Mouse (Mus musculus) heart, adult 2 months (tissue): ENCODE results near the gene Plscr3. TPM values are rescaled to one million over a fixed set of nuclear protein-coding genes. Genes with fewer than 3 reads are reported as not detected.
A peak's percentile ranks its signal among the peaks of the same experiment; 100 is the strongest.

Experiments
- DNase-seq, 2 experiments: peaks; one replicate each; pipeline ENCODE4 v3.0.0; 2021
- H3K27ac ChIP-seq: fragments of 200-600 bp; 2 replicates; pipeline ENCODE4 v1.8.1; 2022
- H3K27me3 ChIP-seq: fragments of 200-500 bp; 2 replicates; pipeline ENCODE4 v1.6.1; 2012; ENCODE audit warnings: mild to moderate bottlenecking, low read length, inconsistent platforms, mixed read lengths; ENCODE audit not compliant: control insufficient read depth, insufficient read depth
- H3K36me3 ChIP-seq: fragments of 200-500 bp; 2 replicates; pipeline ENCODE4 v1.6.1; 2012; ENCODE audit warnings: low read length, inconsistent platforms; ENCODE audit not compliant: control insufficient read depth, insufficient read depth
- H3K4me1 ChIP-seq: fragments of 200-500 bp; 2 replicates; pipeline ENCODE4 v1.6.1; 2011; ENCODE audit warnings: low read length; ENCODE audit not compliant: control insufficient read depth, insufficient read depth
- H3K4me3 ChIP-seq: fragments of 200-600 bp; 2 replicates; pipeline ENCODE4 v1.8.1; 2022
- H3K79me2 ChIP-seq: fragments of 200-500 bp; replicated peaks from 2 replicates; pipeline ENCODE4 v1.6.1; 2012; ENCODE audit warnings: mild to moderate bottlenecking, inconsistent platforms, low read length, moderate library complexity, mixed read lengths; ENCODE audit not compliant: control insufficient read depth, insufficient read depth
- H3K9ac ChIP-seq: fragments of 200-500 bp; 2 replicates; pipeline ENCODE4 v1.6.1; 2012; ENCODE audit warnings: low read depth, mild to moderate bottlenecking, control low read depth, inconsistent platforms, low read length, mixed read lengths
- CTCF ChIP-seq: fragments of 200-600 bp; IDR thresholded peaks from 2 replicates; pipeline ENCODE4 v1.8.1; 2022; ENCODE audit warnings: antibody characterized with exemption, mild to moderate bottlenecking, moderate library complexity
- EP300 ChIP-seq: fragments of 200-500 bp; IDR thresholded peaks from 2 replicates; pipeline ENCODE4 v1.6.1; 2011; ENCODE audit warnings: low read depth, low read length, control low read depth; ENCODE audit not compliant: insufficient read depth
- POLR2A ChIP-seq: fragments of 200-500 bp; IDR thresholded peaks from 2 replicates; pipeline ENCODE4 v1.6.1; 2011; ENCODE audit warnings: mild to moderate bottlenecking, low read depth, low read length, control low read depth; ENCODE audit not compliant: insufficient read depth
- WGBS: fragments of 180-500 bp; shearing (Covaris S2); methylation state at CpG from one replicate; pipeline ENCODE4 v1.1.7; 2018; 5-methylcytosine and 5-hydroxymethylcytosine counted together
- intact Hi-C: fragments of 180-260 bp; cut with DNase I; formaldehyde crosslinking; loops from one replicate; pipeline ENCODE4 v1.15.1; 2025
- polyA plus RNA-seq: library from polyadenylated mRNA; depleted of rRNA; stranded (reverse); fragments of >200 nt; gene quantifications from 2 replicates; pipeline ENCODE4 v1.2.3, GENCODE M21; 2012
- total RNA-seq, 2 experiments: library from RNA; stranded (reverse); gene quantifications; 2 replicates each; pipeline ENCODE4 v1.2.3; 2021

Gene Plscr3
- total and polyA plus RNA-seq, 3 experiments = 21.2 to 48.3 (median 22.4) TPM

GRCm38 (mm10) chr11:69884240-69884639, 38.1 kb downstream of the Plscr3 start:
- peak overlapping the region; percentile 67 for H3K27ac ChIP-seq

DNA sequence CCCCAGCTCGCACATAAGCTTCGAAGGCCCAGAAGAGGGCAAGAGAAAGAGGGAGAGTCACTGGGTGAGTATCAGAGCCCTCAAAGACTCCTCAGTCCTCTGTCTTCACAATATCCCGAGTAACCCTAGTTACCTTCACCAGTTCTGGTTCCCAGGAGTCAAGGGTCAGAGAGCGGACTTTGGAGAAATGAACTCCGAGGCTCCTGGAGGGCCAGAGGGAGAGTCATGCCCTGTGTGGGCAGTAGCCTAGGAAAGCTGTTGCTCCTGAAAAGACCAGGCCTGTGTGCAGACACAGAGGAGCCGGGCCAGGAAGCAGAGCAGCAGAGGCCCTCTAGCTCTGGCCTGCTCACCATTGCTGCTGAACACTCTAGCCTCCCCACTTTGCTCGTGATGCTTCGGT, 38.5 kb downstream of the Plscr3 start:
- H3K27me3 ChIP-seq = no peaks in the 10 kb centered on the region
- H3K4me1 ChIP-seq = peaks cover 5% of the 10 kb centered on the region
- H3K27ac ChIP-seq = peak overlapping the region; percentile 67
- intact Hi-C loops = no loop called here
- no peaks in the 10 kb centered on the region for H3K36me3 ChIP-seq
- no peaks in the 10 kb centered on the region for H3K79me2 ChIP-seq
- peak overlapping the region; percentile 28; the same call in 1 of the 2 replicates for H3K4me3 ChIP-seq
- WGBS = 57% methylated on average over 8 of the region's 8 CpGs
- TF ChIP-seq POLR2A = no peak
- H3K9ac ChIP-seq = peak overlapping the region; percentile 44
- DNase-seq = no peak

More at GRCm38 (mm10) chr11:69884240-69884639, 38.1 kb downstream of the Plscr3 start:
- H3K79me2 ChIP-seq = no peaks in the 10 kb centered on the region
- peak overlapping the region; percentile 28; the same call in 1 of the 2 replicates for H3K4me3 ChIP-seq
- peak overlapping the region; percentile 44 for H3K9ac ChIP-seq
- intact Hi-C loops = no loop called here
- no peaks in the 10 kb centered on the region for H3K36me3 ChIP-seq
- peak in 1 of 2 experiments; percentile 11 for DNase-seq
- 41% methylated on average over 9 of the region's 9 CpGs for WGBS
- no peaks in the 10 kb centered on the region for H3K27me3 ChIP-seq
- H3K4me1 ChIP-seq = peaks cover 5% of the 10 kb centered on the region
- TF ChIP-seq EP300 (no peak), POLR2A (0 out of 2 replicates have a peak, but pooled peaks have one; percentile 27), CTCF (no peak)

DNA sequence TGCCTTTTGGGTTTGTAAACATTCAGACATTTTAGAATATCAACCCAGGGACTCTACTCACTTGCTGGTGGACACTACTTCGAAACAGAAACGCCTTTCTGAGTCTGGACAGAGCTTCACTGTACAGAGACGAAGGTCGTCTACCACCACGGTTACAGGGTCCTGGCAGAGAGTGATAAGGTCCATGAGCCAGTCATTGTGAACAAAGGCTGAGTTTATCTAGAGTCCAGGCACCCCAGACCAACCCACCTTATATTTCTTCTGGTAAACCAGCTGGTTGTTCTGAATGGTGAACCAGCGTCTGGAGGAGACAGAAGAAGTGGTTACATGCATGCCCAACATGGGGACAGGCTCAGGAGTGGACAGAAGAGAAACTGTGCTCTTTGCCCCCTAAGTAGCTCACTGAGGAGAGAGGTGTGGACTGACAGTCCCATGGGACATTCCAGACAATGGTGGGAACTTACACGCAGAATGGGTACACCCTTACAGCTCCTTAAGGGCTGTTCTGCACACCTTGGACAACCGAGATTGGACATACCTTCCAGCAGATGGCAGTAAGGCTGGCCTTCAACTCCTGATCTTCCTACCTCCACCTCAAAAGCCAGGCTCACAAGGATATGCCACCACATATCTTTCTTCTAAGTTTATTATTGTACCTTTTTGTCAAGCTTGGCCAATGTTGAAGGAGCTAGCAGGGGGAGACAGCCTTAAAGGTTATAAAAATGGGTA, 40.9 kb downstream of the Plscr3 start:
- no peaks in the 10 kb centered on the region for H3K79me2 ChIP-seq
- H3K4me3 ChIP-seq = no peak overlapping the region
- no peaks in the 10 kb centered on the region for H3K27me3 ChIP-seq
- H3K4me1 ChIP-seq = peaks cover 3% of the 10 kb centered on the region
- H3K27ac ChIP-seq = peak overlapping the region; percentile 6; the same call in 1 of the 2 replicates
- 44% methylated on average over 8 of the region's 8 CpGs for WGBS
- 0 out of 2 replicates have a peak, but pooled peaks have one; percentile 29 for TF ChIP-seq EP300
- no peak for TF ChIP-seq POLR2A
- peak; percentile 72 for TF ChIP-seq CTCF
- peak in 1 of 2 experiments; percentile 14 for DNase-seq
- H3K9ac ChIP-seq = no peak overlapping the region
- intact Hi-C loops = no loop called here
- H3K36me3 ChIP-seq = no peaks in the 10 kb centered on the region

DNA sequence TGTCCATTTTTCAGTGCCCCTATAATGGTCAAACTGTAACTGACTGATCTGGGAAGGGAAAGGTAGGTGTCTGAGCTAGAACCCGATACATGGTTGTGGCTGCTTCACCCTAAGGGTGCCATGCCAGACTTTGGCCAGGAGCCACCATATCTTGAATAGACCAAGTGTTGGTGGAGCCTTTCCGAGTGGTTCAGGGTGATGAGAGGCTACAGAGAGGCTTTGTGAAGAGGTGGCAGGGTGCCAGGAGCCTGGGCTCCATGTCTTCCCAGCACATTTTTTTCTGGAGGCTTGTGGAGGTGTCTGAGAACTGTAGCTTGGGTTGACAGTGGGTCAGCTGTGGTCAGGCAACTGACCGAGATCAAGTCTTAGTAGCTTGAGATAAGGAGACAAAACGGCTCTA, 45.3 kb downstream of the Plscr3 start:
- intact Hi-C loops = no loop called here
- WGBS = 28% methylated on average over 4 of the region's 4 CpGs
- TF ChIP-seq CTCF = no peak
- TF ChIP-seq EP300 = no peak
- no peak for TF ChIP-seq POLR2A

GRCm38 (mm10) chr11:69894671-69895070, 48.5 kb downstream of the Plscr3 start:
- H3K79me2 ChIP-seq = no peaks in the 10 kb centered on the region
- no peaks in the 10 kb centered on the region for H3K4me1 ChIP-seq
- no peak overlapping the region for H3K4me3 ChIP-seq
- WGBS = 51% methylated on average over 5 of the region's 5 CpGs
- peak in 1 of 2 experiments; percentile 62 for DNase-seq
- H3K9ac ChIP-seq = no peak overlapping the region
- TF ChIP-seq POLR2A = no peak
- no peak for TF ChIP-seq CTCF
- no peak for TF ChIP-seq EP300
- H3K36me3 ChIP-seq = no peaks in the 10 kb centered on the region
- H3K27ac ChIP-seq = no peak overlapping the region
- intact Hi-C loops = no loop called here
- H3K27me3 ChIP-seq = no peaks in the 10 kb centered on the region

More for the DNA sequence above, 45.3 kb downstream of the Plscr3 start:
- Histone ChIP-seq H3K9ac (no peak overlapping the region), H3K4me3 (no peak overlapping the region), H3K27ac (no peak overlapping the region), H3K4me1 (peaks cover 2% of the 10 kb centered on the region; the same call in 1 of the 2 replicates), H3K79me2 (no peaks in the 10 kb centered on the region), H3K27me3 (no peaks in the 10 kb centered on the region), H3K36me3 (no peaks in the 10 kb centered on the region)
- no peak for DNase-seq

DNA sequence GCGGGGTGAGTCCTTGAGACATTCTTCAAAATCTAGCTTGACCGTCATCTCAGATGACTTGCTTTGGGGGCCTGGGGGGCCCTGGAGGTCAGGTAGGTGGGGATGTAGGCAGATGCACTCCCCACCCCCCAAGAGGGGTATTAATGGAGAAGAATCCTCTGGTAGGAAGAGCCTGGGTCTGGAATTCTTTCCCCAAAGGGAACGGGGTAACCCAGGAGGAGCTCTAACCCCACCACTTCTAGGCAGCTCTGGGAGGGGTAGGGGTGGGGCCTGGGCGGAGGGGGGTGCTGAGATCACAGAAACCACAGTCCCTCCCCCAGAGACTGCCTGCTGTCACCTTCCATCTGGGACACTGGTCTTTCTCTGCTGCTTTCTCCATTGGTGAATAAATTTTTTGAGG, 49.1 kb downstream of the Plscr3 start, which contains the start of gene Acap1:
TSS of gene Acap1 (minus strand) at position 249 of the 400 bp plus-strand sequence.
- TF ChIP-seq EP300 = no peak
- no peak for TF ChIP-seq CTCF
- TF ChIP-seq POLR2A = no peak
- Histone ChIP-seq H3K27ac (no peak within 1 kb of the TSS), H3K36me3 (no peaks in the 10 kb centered on the region), H3K4me1 (peaks cover under 1% of the 10 kb centered on the region; the same call in 1 of the 2 replicates), H3K4me3 (no peak within 1 kb of the TSS), H3K79me2 (no peaks in the 10 kb centered on the region), H3K9ac (no peak within 1 kb of the TSS), H3K27me3 (no peaks in the 10 kb centered on the region)
- intact Hi-C loops = no loop called here
- DNase-seq = no peak
- WGBS = 64% methylated on average over 4 of the region's 4 CpGs
